Mouse (Mus musculus) splenic B cell, adult 2 months (primary cell): ENCODE measurements around the gene Sept12.
A peak's percentile ranks its signal among the peaks of the same experiment; 100 is the strongest.

Experiments used
- DNase-seq: peaks from one replicate; pipeline ENCODE4 v3.0.0-alpha.2; 2011; ENCODE audit warnings: low read depth, low spot score
- H3K27me3 ChIP-seq: 2 replicates; pipeline ENCODE4 v1.6.1; 2012; ENCODE audit warnings: mild to moderate bottlenecking, low read length, moderate library complexity, mixed read lengths; ENCODE audit not compliant: control insufficient read depth, poor library complexity, insufficient read depth, severe bottlenecking
- H3K36me3 ChIP-seq: 2 replicates; pipeline ENCODE4 v1.6.1; 2012; ENCODE audit warnings: mild to moderate bottlenecking, low read length, moderate library complexity, mixed read lengths; ENCODE audit not compliant: control insufficient read depth, poor library complexity, insufficient read depth, severe bottlenecking

Sept12 gene

DNA sequence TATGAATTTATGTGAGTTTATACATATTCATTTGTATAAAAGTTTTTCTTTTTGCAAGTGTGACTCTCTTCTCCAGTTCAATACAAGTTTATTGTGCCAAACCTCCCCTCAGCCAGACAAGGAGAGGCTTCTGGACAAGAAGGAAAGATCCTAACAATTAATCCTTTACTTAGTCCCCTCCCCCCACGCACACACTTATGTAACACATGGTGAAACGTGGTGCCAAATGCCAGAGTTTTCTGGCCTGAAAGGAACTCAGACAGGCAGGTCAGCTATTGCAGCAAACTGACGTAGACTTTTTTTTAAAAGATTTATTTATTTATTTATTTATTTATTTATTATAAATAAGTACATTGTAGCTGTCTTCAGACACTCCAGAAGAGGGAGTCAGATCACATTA is 3.0 kb upstream of the Sept12 start:
- no peaks in the 10 kb centered on the region for H3K27me3 ChIP-seq
- no peak for DNase-seq

DNA sequence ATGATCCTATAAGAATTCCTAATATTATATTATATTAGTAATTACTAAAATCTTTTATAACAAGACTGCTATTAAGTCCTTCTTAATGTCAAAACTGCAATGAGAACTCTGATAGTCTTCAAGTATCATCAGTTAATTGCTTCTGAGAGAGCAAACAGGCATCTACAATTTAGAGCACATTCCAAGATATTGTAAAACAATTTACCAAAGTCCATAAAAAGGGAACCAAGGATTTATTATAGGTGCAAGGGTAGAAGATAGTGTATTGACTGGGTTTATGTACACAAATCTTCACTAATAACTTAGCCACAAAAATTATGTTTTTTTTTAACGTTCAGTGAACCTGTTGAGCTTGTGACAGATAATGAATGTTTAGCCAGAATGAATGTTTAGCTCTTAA is 1.3 kb upstream of the Sept12 start:
- no peak for DNase-seq
- Histone ChIP-seq H3K36me3 (no peaks in the 10 kb centered on the region), H3K27me3 (no peaks in the 10 kb centered on the region)

More for the DNA sequence above, 3.0 kb upstream of the Sept12 start:
- H3K36me3 ChIP-seq: no peaks in the 10 kb centered on the region

DNA sequence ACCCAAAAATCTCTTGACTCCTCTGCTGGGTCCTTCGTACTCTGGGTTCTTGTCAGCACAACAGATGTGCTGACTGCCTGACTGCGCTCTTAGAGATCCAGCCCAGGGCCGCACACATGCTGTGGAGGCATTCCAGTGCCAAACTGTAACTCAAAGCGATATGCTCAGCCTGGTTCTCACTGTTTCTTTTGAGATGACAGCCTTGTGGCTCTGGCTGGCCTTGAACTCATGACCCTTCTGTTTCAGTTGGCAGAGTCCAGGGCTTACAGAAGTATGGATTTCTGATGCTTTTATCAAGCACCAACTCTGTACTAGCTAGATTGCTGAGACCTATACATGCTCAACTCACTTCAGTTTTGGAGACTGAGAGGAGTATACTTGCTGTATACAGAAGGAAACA is 4.4 kb downstream of the Sept12 start:
- DNase-seq: no peak
- Histone ChIP-seq H3K36me3 (no peaks in the 10 kb centered on the region), H3K27me3 (no peaks in the 10 kb centered on the region)

DNA sequence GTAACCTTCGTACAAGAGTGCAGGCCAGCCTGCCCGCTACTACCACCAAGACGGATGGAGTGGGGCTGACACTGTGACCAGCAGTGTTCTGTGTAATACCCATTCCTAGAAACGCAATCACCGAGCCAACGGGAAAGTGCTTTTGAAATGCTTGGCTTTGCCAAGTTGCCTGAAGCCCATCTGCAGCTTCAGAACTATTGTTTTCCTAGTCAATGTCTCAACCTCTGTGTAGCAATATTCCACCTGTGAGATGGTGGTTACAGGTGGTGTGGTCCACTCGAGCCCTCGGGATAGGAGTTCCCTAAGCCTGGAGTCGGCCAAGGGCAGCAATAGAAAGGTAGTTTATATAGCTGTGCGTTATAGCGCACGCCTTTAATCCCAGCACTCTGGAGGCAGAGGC is 12.9 kb downstream of the Sept12 start:
- Histone ChIP-seq H3K27me3 (no peaks in the 10 kb centered on the region), H3K36me3 (no peaks in the 10 kb centered on the region)
- no peak for DNase-seq

GRCm38 (mm10) chr16:4979755-4980380 is 17.8 kb downstream of the Sept12 start:
- peak; percentile 81 for DNase-seq

DNA sequence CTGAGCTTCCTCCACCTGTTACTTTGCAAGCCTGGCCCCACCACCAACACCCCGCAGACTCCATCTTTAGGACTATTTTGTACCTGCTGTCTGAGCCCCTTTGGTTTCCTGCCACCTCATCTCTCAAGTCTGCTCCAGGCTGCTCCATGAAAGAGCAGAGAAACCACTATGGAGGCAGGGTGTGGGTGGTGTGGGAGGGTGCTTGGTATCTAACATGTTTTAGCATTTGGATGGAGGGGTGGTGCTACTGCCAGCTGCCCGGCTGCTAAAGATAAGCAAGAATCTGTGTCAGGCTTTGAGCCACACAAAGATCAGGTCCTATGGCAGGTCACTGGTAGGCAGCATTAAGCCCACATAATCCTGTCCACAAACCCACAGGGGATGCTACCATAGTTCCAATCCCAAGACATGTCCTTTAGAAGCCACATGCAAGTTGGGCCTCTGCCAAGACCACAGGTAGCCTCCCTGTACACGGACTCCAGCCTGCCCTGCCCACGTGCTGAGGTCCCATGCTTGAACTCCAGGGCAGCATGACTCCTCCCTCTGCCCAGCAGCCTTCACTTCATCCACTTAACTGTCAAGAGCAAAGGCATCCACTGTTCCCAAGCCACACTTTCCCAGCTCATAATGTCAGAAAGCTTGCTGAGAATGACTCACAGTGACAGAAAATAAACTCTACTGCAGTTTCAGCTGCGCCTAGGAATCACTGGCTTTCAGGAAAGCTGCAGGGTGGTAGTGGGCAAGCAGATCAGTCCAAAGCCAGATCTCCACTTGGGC is 19.2 kb downstream of the Sept12 start:
- H3K36me3 ChIP-seq: no peaks in the 10 kb centered on the region
- H3K27me3 ChIP-seq: no peaks in the 10 kb centered on the region
- no peak for DNase-seq

More at GRCm38 (mm10) chr16:4979755-4980380, 17.8 kb downstream of the Sept12 start:
- H3K27me3 ChIP-seq: no peaks in the 10 kb centered on the region
- H3K36me3 ChIP-seq: no peaks in the 10 kb centered on the region

GRCm38 (mm10) chr16:4976180-4976579 is 21.5 kb downstream of the Sept12 start:
- Histone ChIP-seq H3K36me3 (no peaks in the 10 kb centered on the region), H3K27me3 (no peaks in the 10 kb centered on the region)
- no peak for DNase-seq

DNA sequence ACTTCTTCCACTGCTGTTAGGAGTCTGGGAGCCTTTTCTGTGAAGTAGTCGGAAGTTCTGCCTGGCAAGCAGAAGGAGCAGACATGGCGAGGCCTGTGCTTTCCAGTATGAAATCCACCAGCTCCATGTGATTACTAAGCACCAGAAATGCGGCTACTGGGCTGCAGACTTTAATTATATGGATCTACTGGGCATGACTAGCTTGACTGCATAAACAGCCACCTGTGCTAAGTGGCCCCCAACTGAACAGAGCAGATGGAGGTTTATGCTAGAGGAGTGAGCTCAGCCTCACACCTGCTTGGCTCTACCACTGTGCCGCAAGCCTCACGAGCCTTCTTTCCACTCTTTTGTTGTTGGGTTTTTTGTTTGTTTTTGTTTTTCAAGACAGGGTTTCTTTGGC is 23.1 kb downstream of the Sept12 start:
- no peaks in the 10 kb centered on the region for H3K27me3 ChIP-seq
- H3K36me3 ChIP-seq: no peaks in the 10 kb centered on the region
- no peak for DNase-seq

DNA sequence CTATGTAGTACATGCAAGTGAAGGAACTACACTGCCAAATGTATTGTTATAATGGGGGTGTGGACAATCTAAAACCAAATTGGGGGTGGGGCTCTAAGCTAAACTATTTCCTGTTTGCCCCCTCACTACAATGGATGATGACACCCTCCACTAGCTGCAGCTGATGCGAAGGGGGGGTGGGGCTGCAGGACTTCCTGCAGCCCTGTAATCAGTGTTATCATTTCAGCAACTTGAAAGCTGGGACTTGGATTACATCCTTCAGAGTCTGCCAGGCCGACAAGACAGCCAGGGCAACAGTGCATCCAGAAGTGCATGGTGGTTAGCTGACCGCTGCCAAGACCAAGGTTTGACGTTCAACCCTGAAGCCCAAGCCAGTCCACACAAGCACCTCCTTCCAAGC is 26.0 kb downstream of the Sept12 start:
- Histone ChIP-seq H3K36me3 (no peaks in the 10 kb centered on the region), H3K27me3 (no peaks in the 10 kb centered on the region)
- peak; percentile 46 for DNase-seq

GRCm38 (mm10) chr16:4969055-4969843 is 28.4 kb downstream of the Sept12 start:
- peak; percentile 52 for DNase-seq
- Histone ChIP-seq H3K27me3 (no peaks in the 10 kb centered on the region), H3K36me3 (no peaks in the 10 kb centered on the region)

DNA sequence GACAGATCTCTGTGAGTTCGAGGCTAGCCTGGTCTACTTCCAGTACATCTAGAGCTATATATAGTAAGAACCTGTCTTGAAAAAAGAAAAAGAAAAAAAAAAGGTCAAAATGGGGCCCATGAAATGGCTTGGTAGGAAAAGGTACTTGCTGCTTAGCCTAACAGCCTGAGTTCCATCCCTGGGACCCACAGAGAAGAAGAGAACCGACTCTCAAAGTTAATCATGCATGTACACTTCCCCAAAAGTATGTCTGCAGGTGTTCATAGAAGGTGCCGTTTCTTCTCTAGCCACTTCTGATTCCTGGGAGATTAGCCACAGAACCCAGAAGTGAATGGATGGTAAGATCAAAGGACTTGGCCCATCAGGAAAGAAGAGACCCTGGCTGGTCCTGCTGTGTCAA is 29.2 kb downstream of the Sept12 start:
- Histone ChIP-seq H3K36me3 (no peaks in the 10 kb centered on the region), H3K27me3 (no peaks in the 10 kb centered on the region)
- DNase-seq: peak; percentile 56

- no peak for DNase-seq
- Histone ChIP-seq H3K36me3 (no peaks in the 10 kb centered on the region), H3K27me3 (no peaks in the 10 kb centered on the region)
Measured at GRCm38 (mm10) chr16:4965392-4966129, 32.1 kb downstream of the Sept12 start.

- Histone ChIP-seq H3K36me3 (no peaks in the 10 kb centered on the region), H3K27me3 (no peaks in the 10 kb centered on the region)
- DNase-seq: no peak
Measured at GRCm38 (mm10) chr16:4964731-4965391, 32.8 kb downstream of the Sept12 start.
